Mouse (Mus musculus) liver, adult 2 months (tissue): ENCODE measurements around the gene Zfp219. TPM values are rescaled to one million over a fixed set of nuclear protein-coding genes. Genes with fewer than 3 reads are reported as not detected.

Experiments used
- DNase-seq: peaks from one replicate; pipeline ENCODE4 v3.0.0-alpha.2; 2011; ENCODE audit warnings: low read depth, low spot score; ENCODE audit errors: extremely low read depth
- H3K27ac ChIP-seq: fragments of 200-500 bp; replicated peaks from 2 replicates; pipeline ENCODE4 v1.5.1; 2012; ENCODE audit warnings: low read depth, mild to moderate bottlenecking, control low read depth, inconsistent platforms, low read length; ENCODE audit not compliant: insufficient read depth
- H3K27me3 ChIP-seq: fragments of 200-500 bp; 2 replicates; pipeline ENCODE4 v1.6.1; 2012; ENCODE audit warnings: mild to moderate bottlenecking, moderate library complexity, low read length, inconsistent platforms; ENCODE audit not compliant: control insufficient read depth, insufficient read depth
- H3K36me3 ChIP-seq: fragments of 200-500 bp; 2 replicates; pipeline ENCODE4 v1.6.1; 2012; ENCODE audit warnings: low read length, inconsistent platforms; ENCODE audit not compliant: control insufficient read depth, insufficient read depth
- H3K4me1 ChIP-seq: fragments of 200-500 bp; 2 replicates; pipeline ENCODE4 v1.6.1; 2011; ENCODE audit warnings: low read length; ENCODE audit not compliant: control insufficient read depth, insufficient read depth
- H3K4me3 ChIP-seq: fragments of 200-500 bp; 2 replicates; pipeline ENCODE4 v1.5.1; 2011; ENCODE audit warnings: low read depth, mild to moderate bottlenecking, control low read depth, low read length, moderate library complexity; ENCODE audit not compliant: insufficient read depth
- H3K79me2 ChIP-seq: fragments of 200-500 bp; 2 replicates; pipeline ENCODE4 v1.6.1; 2012; ENCODE audit warnings: inconsistent platforms, mild to moderate bottlenecking, low read length, moderate library complexity; ENCODE audit not compliant: control insufficient read depth, insufficient read depth
- H3K9ac ChIP-seq: fragments of 200-500 bp; 2 replicates; pipeline ENCODE4 v1.6.1; 2012; ENCODE audit warnings: low read depth, mild to moderate bottlenecking, control low read depth, inconsistent platforms, low read length
- CTCF ChIP-seq: fragments of 200-500 bp; IDR thresholded peaks from 2 replicates; pipeline ENCODE4 v1.5.1; 2011; ENCODE audit warnings: low read depth, low read length, control low read depth
- POLR2A ChIP-seq: fragments of 200-500 bp; IDR thresholded peaks from 2 replicates; pipeline ENCODE4 v1.6.1; 2011; ENCODE audit warnings: low read length, control low read depth; ENCODE audit not compliant: insufficient read depth; ENCODE audit errors: extremely low read depth
- WGBS: fragments of 180-500 bp; shearing (Covaris S2); methylation state at CpG from one replicate; pipeline ENCODE4 v1.1.7; 2018; 5-methylcytosine and 5-hydroxymethylcytosine counted together
- polyA plus RNA-seq: library from polyadenylated mRNA; depleted of rRNA; stranded (reverse); fragments of >200 nt; gene quantifications from 2 replicates; pipeline ENCODE4 v1.2.3, GENCODE M21; 2012
- total RNA-seq: library from RNA; depleted of rRNA; stranded (reverse); fragments of >200 nt; gene quantifications from 2 replicates; pipeline ENCODE4 v1.2.3, GENCODE M21; 2014

Gene Zfp219
- total and polyA plus RNA-seq, 2 experiments, result 8.9 to 31.4 TPM

DNA sequence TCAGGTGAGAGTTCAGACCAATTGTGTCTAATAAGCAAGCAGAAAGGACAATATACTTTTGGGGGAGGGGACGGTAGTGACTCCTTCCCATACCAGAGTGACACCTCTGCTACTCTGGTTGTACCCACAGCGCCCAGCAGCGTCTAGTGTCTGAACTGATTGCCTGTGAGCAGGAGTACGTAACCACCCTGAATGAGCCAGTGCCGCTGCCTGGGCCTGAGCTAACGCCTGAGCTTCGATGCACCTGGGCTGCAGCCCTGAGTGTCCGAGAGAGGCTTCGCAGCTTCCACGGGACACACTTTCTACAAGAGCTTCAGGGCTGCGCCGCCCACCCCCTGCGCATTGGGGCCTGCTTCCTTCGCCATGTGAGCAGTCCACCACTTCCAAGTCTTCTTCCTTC lies 23.1 kb downstream of the Zfp219 start:
- Histone ChIP-seq H3K4me3 (no peak overlapping the region), H3K27me3 (no peaks in the 10 kb centered on the region), H3K4me1 (no peaks in the 10 kb centered on the region), H3K36me3 (no peaks in the 10 kb centered on the region), H3K79me2 (no peaks in the 10 kb centered on the region), H3K9ac (no peak overlapping the region), H3K27ac (no peak overlapping the region)
- 95% methylated on average over 14 of the region's 14 CpGs for WGBS
- no peak for DNase-seq
- TF ChIP-seq CTCF (no peak), POLR2A (no peak)

GRCm38 (mm10) chr14:51996866-51997265 lies 23.7 kb downstream of the Zfp219 start:
- TF ChIP-seq POLR2A (no peak), CTCF (no peak)
- Histone ChIP-seq H3K36me3 (no peaks in the 10 kb centered on the region), H3K4me1 (no peaks in the 10 kb centered on the region), H3K27me3 (no peaks in the 10 kb centered on the region), H3K4me3 (no peak overlapping the region), H3K9ac (no peak overlapping the region), H3K27ac (no peak overlapping the region), H3K79me2 (no peaks in the 10 kb centered on the region)
- DNase-seq, result no peak
- WGBS, result 80% methylated on average over 17 of the region's 17 CpGs

DNA sequence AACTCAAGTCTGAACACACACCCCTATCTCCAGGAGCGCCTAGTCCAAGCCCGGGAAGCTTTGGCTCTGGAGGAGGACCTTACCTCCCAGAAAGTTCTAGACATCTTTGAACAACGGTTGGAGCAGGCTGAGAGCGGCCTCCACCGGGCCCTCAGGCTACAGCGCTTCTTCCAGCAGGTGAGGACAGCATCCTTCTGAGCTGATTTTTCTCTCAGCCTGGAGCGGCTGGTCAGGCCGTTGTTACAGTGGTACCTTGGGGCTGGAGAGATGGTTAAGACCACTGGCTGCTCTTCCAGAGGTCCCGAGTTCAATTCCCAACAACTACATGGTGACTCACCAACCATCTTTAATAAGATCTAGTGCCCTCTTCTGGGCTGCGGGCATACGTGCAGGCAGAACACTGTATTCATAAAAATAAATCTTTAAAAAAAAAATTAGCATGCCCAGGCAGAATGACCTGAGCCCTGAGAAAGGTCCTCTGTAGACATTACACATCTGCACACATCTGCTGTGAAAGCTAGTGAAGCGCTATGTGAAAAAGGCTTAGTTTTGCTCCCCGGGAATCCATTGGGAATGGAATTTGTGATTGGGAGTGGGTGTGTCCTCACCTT lies 24.2 kb downstream of the Zfp219 start:
- Histone ChIP-seq H3K27me3 (no peaks in the 10 kb centered on the region), H3K4me1 (no peaks in the 10 kb centered on the region), H3K27ac (no peak overlapping the region), H3K79me2 (no peaks in the 10 kb centered on the region), H3K36me3 (no peaks in the 10 kb centered on the region), H3K4me3 (no peak overlapping the region), H3K9ac (no peak overlapping the region)
- no peak for DNase-seq
- WGBS, result 89% methylated on average over 13 of the region's 13 CpGs
- no peak for TF ChIP-seq POLR2A
- TF ChIP-seq CTCF, result peak; percentile 38

- WGBS, result 59% methylated on average over 12 of the region's 12 CpGs
- H3K27me3 ChIP-seq, result no peaks in the 10 kb centered on the region
- H3K79me2 ChIP-seq, result no peaks in the 10 kb centered on the region
- TF ChIP-seq POLR2A, result no peak
- TF ChIP-seq CTCF, result no peak
- H3K27ac ChIP-seq, result no peak overlapping the region
- no peaks in the 10 kb centered on the region for H3K36me3 ChIP-seq
- H3K4me1 ChIP-seq, result no peaks in the 10 kb centered on the region
- H3K4me3 ChIP-seq, result no peak overlapping the region
- DNase-seq, result no peak
- no peak overlapping the region for H3K9ac ChIP-seq
Observed at GRCm38 (mm10) chr14:51995219-51995871, 25.2 kb downstream of the Zfp219 start.

GRCm38 (mm10) chr14:51994453-51994852 lies 26.1 kb downstream of the Zfp219 start:
- Histone ChIP-seq H3K79me2 (no peaks in the 10 kb centered on the region), H3K36me3 (no peaks in the 10 kb centered on the region), H3K4me3 (no peak overlapping the region), H3K9ac (no peak overlapping the region), H3K27me3 (no peaks in the 10 kb centered on the region), H3K27ac (no peak overlapping the region), H3K4me1 (no peaks in the 10 kb centered on the region)
- DNase-seq, result no peak
- WGBS, result 87% methylated on average over 4 of the region's 4 CpGs
- TF ChIP-seq CTCF, result no peak
- no peak for TF ChIP-seq POLR2A

- DNase-seq, result no peak
- Histone ChIP-seq H3K27ac (no peak overlapping the region), H3K36me3 (no peaks in the 10 kb centered on the region), H3K79me2 (no peaks in the 10 kb centered on the region), H3K27me3 (no peaks in the 10 kb centered on the region), H3K4me3 (no peak overlapping the region), H3K9ac (no peak overlapping the region), H3K4me1 (no peaks in the 10 kb centered on the region)
- WGBS, result 87% methylated on average over 12 of the region's 12 CpGs
- TF ChIP-seq CTCF (no peak), POLR2A (no peak)
Observed at GRCm38 (mm10) chr14:51989461-51989970, 31.0 kb downstream of the Zfp219 start.
